Mouse (Mus musculus) stomach, postnatal 0 days (tissue): ENCODE data around the gene Klc3. TPM values are rescaled to one million over a fixed set of nuclear protein-coding genes. Genes with fewer than 3 reads are reported as not detected.

ENCODE experiments used
- ATAC-seq: fragments of 200-750 bp; cut with Nextera tagmentation; 2 replicates; pipeline ENCODE4 v1.8.0; 2017; ENCODE audit not compliant: low FRiP score, low TSS enrichment
- DNase-seq: peaks from one replicate; pipeline ENCODE4 v3.0.0-alpha.2; 2016; ENCODE audit warnings: low spot score
- H3K27ac ChIP-seq: fragments of 300-500 bp; sonication (generic); replicated peaks from 2 replicates; pipeline ENCODE4 v1.5.1; 2014; ENCODE audit warnings: mild to moderate bottlenecking, control low read depth
- H3K27me3 ChIP-seq: fragments of 300-500 bp; sonication (generic); 2 replicates; pipeline ENCODE4 v1.6.1; 2014; ENCODE audit warnings: low read length; ENCODE audit not compliant: control insufficient read depth, insufficient read depth
- H3K36me3 ChIP-seq: fragments of 300-500 bp; sonication (generic); 2 replicates; pipeline ENCODE4 v1.6.1; 2014; ENCODE audit warnings: low read length, mixed read lengths; ENCODE audit not compliant: control insufficient read depth, insufficient read depth
- H3K4me1 ChIP-seq: fragments of 300-500 bp; sonication (generic); replicated peaks from 2 replicates; pipeline ENCODE4 v1.6.1; 2014; ENCODE audit warnings: antibody characterized with exemption; ENCODE audit not compliant: control insufficient read depth, insufficient read depth
- H3K4me2 ChIP-seq: fragments of 300-500 bp; sonication (generic); replicated peaks from 2 replicates; pipeline ENCODE4 v1.6.1; 2014; ENCODE audit warnings: low read depth, mild to moderate bottlenecking, control low read depth, moderate library complexity
- H3K4me3 ChIP-seq: fragments of 300-500 bp; sonication (generic); 2 replicates; pipeline ENCODE4 v1.5.1; 2014; ENCODE audit warnings: low read depth, low read length, control low read depth
- H3K9ac ChIP-seq: fragments of 300-500 bp; sonication (generic); 2 replicates; pipeline ENCODE4 v1.6.1; 2014; ENCODE audit warnings: mild to moderate bottlenecking, low read length, control low read depth, mixed read lengths
- H3K9me3 ChIP-seq: fragments of 300-500 bp; sonication (generic); 2 replicates; pipeline ENCODE4 v1.6.1; 2016; ENCODE audit warnings: low read length; ENCODE audit not compliant: control insufficient read depth
- CTCF ChIP-seq: IDR thresholded peaks from 2 replicates; pipeline ENCODE4 v1.5.1; 2016; ENCODE audit warnings: antibody characterized with exemption, low read depth, mild to moderate bottlenecking, moderate library complexity
- EP300 ChIP-seq: optimal IDR thresholded peaks from 2 replicates; pipeline ENCODE3; 2016; ENCODE audit warnings: antibody characterized with exemption
- WGBS: fragments of 180-500 bp; shearing (Covaris S2); extraction: QIAGEN DNeasy Blood & Tissue Kit; methylation state at CpG from one replicate; pipeline ENCODE4 v1.1.7; 2014; 5-methylcytosine and 5-hydroxymethylcytosine counted together
- microRNA counts: library from miRNA; unstranded; fragments of <30 nt; microRNA quantifications from one replicate; lab custom pipeline; 2015
- microRNA-seq: library from miRNA; unstranded; fragments of <30 nt; microRNA quantifications from one replicate; pipeline ENCODE4, GENCODE M21; 2016
- polyA plus RNA-seq: library from polyadenylated mRNA; unstranded; fragments of >200 nt; fragmentation: Nextera tagmentation; extraction: Ambion mirVana; gene quantifications from 2 replicates; pipeline ENCODE4 v1.2.1, GENCODE M21; 2015

Klc3 gene
- polyA plus RNA-seq, 1 experiment from 2014 or later, result 24.3 TPM

DNA sequence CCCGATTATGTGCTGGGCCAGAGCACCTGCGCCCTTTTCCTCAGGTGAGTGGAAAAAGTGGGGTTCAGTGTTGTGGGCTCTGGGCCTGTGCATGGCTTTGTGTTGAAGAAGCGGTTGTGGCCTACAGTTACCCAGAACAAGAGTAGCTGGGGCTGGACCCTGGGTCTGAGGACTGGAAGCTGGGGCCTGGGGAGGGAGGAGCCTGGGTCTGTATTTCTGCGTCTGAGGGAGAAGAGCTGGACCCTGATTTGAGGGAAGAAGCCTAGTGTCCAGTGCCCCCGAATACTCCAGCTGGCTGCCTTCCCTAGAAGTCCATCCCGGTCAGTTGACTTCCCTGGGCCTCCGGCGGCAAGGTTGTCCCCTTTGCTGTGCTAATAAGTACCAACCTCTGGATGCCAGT, 53.7 kb downstream of the Klc3 start:
- H3K4me3 ChIP-seq, result no peak overlapping the region
- H3K4me2 ChIP-seq, result no peak overlapping the region
- TF ChIP-seq EP300, result no peak
- no peak for TF ChIP-seq CTCF
- 90% methylated on average over 8 of the region's 8 CpGs for WGBS
- peaks cover 12% of the 10 kb centered on the region; the same call in 1 of the 2 replicates for H3K36me3 ChIP-seq
- no peaks in the 10 kb centered on the region for H3K4me1 ChIP-seq
- DNase-seq (no peak), ATAC-seq (no peak)
- H3K27me3 ChIP-seq, result no peaks in the 10 kb centered on the region
- no peak overlapping the region for H3K9ac ChIP-seq
- no peaks in the 10 kb centered on the region for H3K9me3 ChIP-seq
- no peak overlapping the region for H3K27ac ChIP-seq

DNA sequence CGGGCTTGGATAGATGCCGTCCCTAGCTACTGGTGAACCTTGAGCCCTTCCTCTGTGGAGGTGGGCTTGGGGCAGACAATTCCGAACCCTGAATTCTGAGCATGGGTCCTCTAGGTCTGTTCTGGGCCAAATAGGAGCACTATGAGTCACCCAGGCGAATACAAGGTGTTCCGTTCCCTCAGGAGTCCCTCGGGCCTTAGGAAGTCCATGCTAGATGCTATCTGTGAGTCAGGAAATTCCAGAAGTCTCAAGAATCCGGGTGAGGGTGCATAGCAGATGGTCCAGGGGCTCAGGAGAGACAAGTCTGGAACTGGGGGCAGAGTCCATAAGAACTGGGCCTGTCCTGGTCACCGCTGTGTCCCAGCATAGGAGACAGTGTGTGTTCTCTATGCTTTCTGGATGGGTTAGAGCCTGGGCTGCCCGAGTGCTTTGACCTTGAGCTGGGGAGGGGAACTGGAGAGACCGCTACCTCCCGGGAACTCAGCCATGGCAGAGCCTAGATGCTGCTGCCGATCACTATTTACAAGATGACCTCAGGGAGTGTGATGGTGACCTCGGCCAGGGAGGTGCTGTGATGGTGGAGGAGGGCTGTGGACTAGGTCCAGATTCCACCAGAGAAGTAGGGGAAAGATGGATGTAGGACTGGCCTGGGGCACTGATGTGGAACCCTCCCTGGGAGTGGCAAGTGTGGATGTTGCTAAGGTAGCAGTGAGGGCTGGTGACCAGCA, 54.6 kb downstream of the Klc3 start:
- DNase-seq (no peak), ATAC-seq (no peak)
- Histone ChIP-seq H3K27me3 (no peaks in the 10 kb centered on the region), H3K4me3 (no peak overlapping the region), H3K9ac (no peak overlapping the region), H3K4me1 (no peaks in the 10 kb centered on the region), H3K36me3 (peaks cover 9% of the 10 kb centered on the region; the same call in 1 of the 2 replicates), H3K27ac (no peak overlapping the region), H3K4me2 (no peak overlapping the region), H3K9me3 (no peaks in the 10 kb centered on the region)
- TF ChIP-seq CTCF, result no peak
- 84% methylated on average over 13 of the region's 13 CpGs for WGBS

DNA sequence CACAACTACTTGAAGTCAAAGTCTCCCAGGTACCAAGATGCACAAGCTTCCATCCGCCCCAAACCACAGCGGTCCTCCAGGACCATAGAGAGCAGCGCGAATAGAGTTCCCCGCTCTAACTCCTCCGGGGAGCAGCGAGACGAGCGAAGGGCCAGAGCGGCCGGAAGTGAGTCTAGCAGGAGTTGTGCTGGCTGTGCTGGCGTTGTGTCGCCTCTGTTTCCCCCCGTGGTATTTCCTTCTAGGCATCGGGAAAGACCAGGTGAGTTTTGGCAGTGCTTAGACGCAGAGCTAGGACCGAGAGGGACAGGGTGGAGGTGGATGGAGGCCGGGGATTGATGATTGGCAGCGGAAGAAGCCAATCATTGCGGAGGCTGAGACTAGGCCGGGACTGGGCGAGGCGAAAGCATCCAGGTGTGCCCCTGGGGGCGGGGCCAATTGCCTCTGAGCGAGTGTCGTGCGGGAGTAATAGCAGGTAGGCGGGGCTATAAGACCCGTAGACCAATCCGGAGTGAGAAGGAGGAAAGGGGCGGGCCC, 58.9 kb downstream of the Klc3 start:
- H3K9me3 ChIP-seq, result no peaks in the 10 kb centered on the region
- no peak for TF ChIP-seq EP300
- TF ChIP-seq CTCF, result no peak
- ATAC-seq, result peak; percentile 95
- peak overlapping the region; percentile 80 for H3K9ac ChIP-seq
- H3K27me3 ChIP-seq, result no peaks in the 10 kb centered on the region
- H3K27ac ChIP-seq, result peak overlapping the region; percentile 87
- H3K4me1 ChIP-seq, result 0 out of 2 replicates have a peak, but pooled peaks cover 2% of the 10 kb centered on the region
- peak; percentile 98 for DNase-seq
- H3K4me3 ChIP-seq, result peak overlapping the region; percentile 72
- peak overlapping the region; percentile 63 for H3K4me2 ChIP-seq
- under 1% methylated on average over 31 of the region's 31 CpGs for WGBS
- H3K36me3 ChIP-seq, result 0 out of 2 replicates have a peak, but pooled peaks cover under 1% of the 10 kb centered on the region

MicroRNAs within 50 kb of the gene (microRNA counts, 519-probe panel; counts per million panel counts)
- not detected for microRNA mmu-miR-343 (lab: Ali Mortazavi, UCI)

Small RNA genes lying within 50 kb of the gene (microRNA-seq; reads per million reads assigned to microRNA genes)
- not detected for gene Mir343

Other genes with a start within 250 kb of the Klc3 start
- gene Gipr, start 238.0 kb downstream of the Klc3 start, polyA plus RNA-seq, result 0.22 and 0.27 TPM in 2 replicates
- gene Eml2, start 227.7 kb downstream of the Klc3 start, polyA plus RNA-seq, result 8.4 and 8.8 TPM in 2 replicates
- 0.85 and 1.3 TPM in 2 replicates for gene Gpr4, start 191.6 kb downstream of the Klc3 start, polyA plus RNA-seq
- 20.3 and 20.7 TPM in 2 replicates for gene Opa3, start 175.8 kb downstream of the Klc3 start, polyA plus RNA-seq
- gene Vasp, start 132.3 kb downstream of the Klc3 start, polyA plus RNA-seq, result 108 and 120 TPM in 2 replicates
- 0.17 and 0.21 TPM in 2 replicates for gene Ppm1n, start 124.0 kb downstream of the Klc3 start, polyA plus RNA-seq
- gene Rtn2, start 121.5 kb downstream of the Klc3 start, polyA plus RNA-seq, result 10.1 and 12.1 TPM in 2 replicates
- gene Fosb, start 94.1 kb downstream of the Klc3 start, polyA plus RNA-seq, result 0.21 and 0.38 TPM in 2 replicates
- 32.8 and 36.9 TPM in 2 replicates for gene Ercc1, start 59.3 kb downstream of the Klc3 start, polyA plus RNA-seq
- 13.4 and 13.6 TPM in 2 replicates for gene Cd3eap, start 44.6 kb downstream of the Klc3 start, polyA plus RNA-seq
- 10.3 and 12.2 TPM in 2 replicates for gene Ppp1r13l, start 44.4 kb downstream of the Klc3 start, polyA plus RNA-seq
- gene Ercc2, start 22.1 kb downstream of the Klc3 start, polyA plus RNA-seq, result 6.0 and 6.4 TPM in 2 replicates
- gene Ckm, start 672 bp upstream of the Klc3 start, polyA plus RNA-seq, result 42.1 and 43.6 TPM in 2 replicates
- 5.2 and 5.3 TPM in 2 replicates for gene Mark4, start 54.7 kb upstream of the Klc3 start, polyA plus RNA-seq
- 0.97 and 1.1 TPM in 2 replicates for gene Exoc3l2, start 59.2 kb upstream of the Klc3 start, polyA plus RNA-seq
- gene Bloc1s3, start 104.3 kb upstream of the Klc3 start, polyA plus RNA-seq, result 3.2 and 3.7 TPM in 2 replicates
- gene Trappc6a, start 104.3 kb upstream of the Klc3 start, polyA plus RNA-seq, result 113 and 123 TPM in 2 replicates
- 30.8 and 33.0 TPM in 2 replicates for gene Nkpd1, start 113.7 kb upstream of the Klc3 start, polyA plus RNA-seq
- gene Ppp1r37, start 159.0 kb upstream of the Klc3 start, polyA plus RNA-seq, result 16.5 and 21.2 TPM in 2 replicates
- gene Zfp296, start 173.2 kb upstream of the Klc3 start, polyA plus RNA-seq, result 3.7 and 5.0 TPM in 2 replicates
- 108 and 114 TPM in 2 replicates for gene Gemin7, start 173.5 kb upstream of the Klc3 start, polyA plus RNA-seq
- 19.0 and 21.5 TPM in 2 replicates for gene Clasrp, start 200.4 kb upstream of the Klc3 start, polyA plus RNA-seq
- 7.3 and 8.7 TPM in 2 replicates for gene Relb, start 225.3 kb upstream of the Klc3 start, polyA plus RNA-seq